Mouse (Mus musculus): ENCODE measurements around the gene Lamb2. TPM values are rescaled to one million over a fixed set of nuclear protein-coding genes. Genes with fewer than 3 reads are reported as not detected.

Lamb2 gene
- 10 to 100 TPM; 34.8 to 39.8 TPM for total RNA-seq (2021)
- long read RNA-seq, experiment 1, full-length matches to known transcripts = 9 of 21 reads
- long read RNA-seq, experiment 1, partial matches to known transcripts = 7 of 21 reads
- long read RNA-seq, experiment 1, other reads (novel, unspliced or antisense) = 5 of 21 reads
- long read RNA-seq, experiment 2, full-length matches to known transcripts = 12 of 31 reads
- long read RNA-seq, experiment 2, partial matches to known transcripts = 12 of 31 reads
- long read RNA-seq, experiment 2, other reads (novel, unspliced or antisense) = 7 of 31 reads

- peak in 1 of 2 experiments; percentile 45 for DNase-seq (ENCODE audit: low spot score in 2 of 2)
Observed at GRCm38 (mm10) chr9:108479721-108480351, at the start of gene Lamb2. Gene Lamb2 (plus strand): TSS chr9:108479736.

DNA sequence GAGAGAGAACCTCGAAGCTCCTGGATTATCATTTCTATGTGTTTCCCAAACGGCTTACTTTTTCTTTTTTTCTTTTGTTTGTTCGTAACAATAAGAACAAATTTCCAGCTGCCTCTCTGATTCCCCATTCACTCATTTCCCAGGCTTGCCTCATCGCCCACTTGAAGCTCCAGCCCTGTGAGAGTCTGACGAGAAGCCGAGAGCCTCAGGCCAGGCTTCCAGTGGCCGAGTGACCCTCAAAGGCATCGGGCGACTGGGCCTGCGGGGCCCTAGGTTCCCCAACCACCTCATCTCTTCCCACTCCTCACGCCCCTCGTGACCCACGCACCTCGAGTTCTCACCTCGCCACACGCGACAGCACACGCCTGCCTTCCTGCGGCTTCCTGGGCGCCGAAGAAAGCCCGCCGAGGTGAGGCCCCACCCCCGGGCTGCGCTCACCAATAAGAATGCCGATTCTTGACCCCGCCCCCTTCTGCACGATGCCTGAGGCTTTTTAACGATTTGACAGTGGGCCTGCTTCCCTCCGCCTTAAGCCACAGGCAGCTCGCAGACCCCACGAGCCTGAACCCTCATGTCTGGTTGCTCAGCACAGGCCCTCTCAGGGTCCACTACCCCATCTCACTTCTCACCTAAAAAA lies 48.0 kb upstream of the Lamb2 start:
- no peak for DNase-seq (ENCODE audit: low spot score in 2 of 2)

DNA sequence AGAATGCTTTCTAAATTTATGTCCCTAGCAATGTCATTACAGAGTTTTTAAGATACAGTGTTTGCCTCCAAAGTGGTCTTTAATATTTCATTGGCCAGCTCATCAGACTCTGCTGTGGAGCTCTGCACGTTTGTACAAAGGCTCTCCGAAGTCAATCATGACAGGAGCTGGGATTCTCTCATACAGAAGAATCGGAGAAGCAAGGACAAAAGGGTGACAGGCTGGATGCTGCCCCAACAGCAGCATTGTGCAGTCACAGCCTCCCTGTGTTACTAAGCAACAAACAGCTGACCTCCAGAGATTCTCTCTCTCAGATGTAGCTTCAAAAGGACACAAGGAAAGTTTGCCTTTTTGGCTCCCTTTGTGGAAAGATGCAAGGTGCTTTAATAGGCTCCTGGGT lies 43.4 kb upstream of the Lamb2 start, which contains the start of gene BC048562:
BC048562 (plus strand) TSS at position 301 of the 400 bp plus-strand sequence.
- DNase-seq (ENCODE audit: low spot score in 2 of 2) = no peak

DNA sequence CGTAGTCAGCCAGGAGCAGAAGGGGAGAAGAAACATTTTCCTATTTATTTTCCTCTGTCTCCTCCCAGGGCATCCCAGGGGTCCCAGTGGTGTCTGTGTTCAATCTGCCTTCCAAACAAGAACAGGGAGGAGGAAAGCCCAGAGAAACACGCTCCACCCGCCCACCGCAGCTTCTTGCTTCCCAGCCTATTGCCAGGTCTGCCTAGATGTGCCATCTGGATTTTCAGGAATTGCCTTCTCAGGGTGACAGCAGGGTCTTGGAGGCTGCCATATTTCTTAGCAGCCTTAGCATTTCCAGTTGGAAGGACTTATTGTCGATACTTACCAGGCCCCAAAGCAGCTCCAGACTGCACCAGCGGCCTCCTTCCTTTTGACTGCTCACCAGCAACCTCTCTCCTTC lies 40.4 kb upstream of the Lamb2 start:
- no peak for DNase-seq (ENCODE audit: low spot score in 2 of 2)

GRCm38 (mm10) chr9:108440485-108440884 lies 39.1 kb upstream of the Lamb2 start:
- DNase-seq (ENCODE audit: low spot score in 2 of 2) = no peak

GRCm38 (mm10) chr9:108441236-108441919 lies 38.2 kb upstream of the Lamb2 start:
- peak; percentile 61 to 91 for DNase-seq (ENCODE audit: low spot score in 2 of 2)

GRCm38 (mm10) chr9:108445125-108445524 lies 34.4 kb upstream of the Lamb2 start:
- no peak for DNase-seq (ENCODE audit: low spot score in 2 of 2)

- peak; percentile 64 to 65 for DNase-seq (ENCODE audit: low spot score in 2 of 2)
Observed at GRCm38 (mm10) chr9:108449860-108450259, 29.7 kb upstream of the Lamb2 start.

GRCm38 (mm10) chr9:108450292-108451169 lies 29.0 kb upstream of the Lamb2 start:
- DNase-seq (ENCODE audit: low spot score in 2 of 2) = no peak

DNA sequence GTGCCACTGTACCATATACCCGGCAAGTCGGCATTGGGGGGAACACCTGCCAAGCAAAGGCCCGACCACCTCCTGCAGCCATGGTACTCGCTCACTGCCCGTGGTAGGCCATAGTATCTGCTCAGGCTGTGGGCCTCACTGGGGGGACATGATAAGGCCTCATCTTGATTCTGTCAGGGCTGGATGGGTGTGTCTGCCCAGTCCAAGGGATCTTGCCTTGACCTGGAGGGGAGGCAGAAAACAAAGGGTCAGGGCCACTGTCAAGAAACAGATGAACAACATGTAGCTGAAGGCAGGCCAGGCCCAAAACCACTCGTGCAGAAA lies 28.4 kb upstream of the Lamb2 start:
- no peak for DNase-seq (ENCODE audit: low spot score in 2 of 2)

DNA sequence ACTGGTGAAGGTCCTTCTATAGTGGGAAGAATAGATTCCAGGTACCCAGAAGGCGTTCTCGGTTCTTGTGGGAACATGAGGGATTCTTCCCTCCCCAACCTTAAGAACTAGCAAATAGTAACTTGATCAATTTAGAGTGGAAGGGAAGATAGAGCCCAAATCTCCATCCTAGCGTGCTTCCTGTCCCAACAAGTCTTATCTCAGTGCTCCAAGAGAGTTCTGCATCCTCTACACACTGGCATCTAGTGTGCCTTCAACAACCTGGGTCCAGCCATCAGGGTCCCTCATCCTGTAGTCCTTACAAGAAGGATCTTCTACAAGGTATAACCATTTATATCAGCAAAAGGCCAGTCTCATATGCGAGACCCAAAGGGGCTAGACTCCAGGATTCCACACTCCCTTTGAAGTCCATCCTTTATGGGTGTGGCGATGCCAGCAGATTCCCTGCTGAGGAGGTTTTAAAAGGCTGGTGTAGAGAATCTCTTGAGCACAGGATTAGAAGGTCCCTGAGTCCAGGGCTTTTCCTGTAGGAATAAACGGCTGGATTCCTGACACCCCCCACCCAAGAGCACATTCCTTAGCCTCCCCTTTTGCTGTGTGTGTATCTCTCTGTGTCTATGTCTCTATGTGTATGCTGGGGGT lies 27.9 kb upstream of the Lamb2 start:
- no peak for DNase-seq (ENCODE audit: low spot score in 2 of 2)

DNA sequence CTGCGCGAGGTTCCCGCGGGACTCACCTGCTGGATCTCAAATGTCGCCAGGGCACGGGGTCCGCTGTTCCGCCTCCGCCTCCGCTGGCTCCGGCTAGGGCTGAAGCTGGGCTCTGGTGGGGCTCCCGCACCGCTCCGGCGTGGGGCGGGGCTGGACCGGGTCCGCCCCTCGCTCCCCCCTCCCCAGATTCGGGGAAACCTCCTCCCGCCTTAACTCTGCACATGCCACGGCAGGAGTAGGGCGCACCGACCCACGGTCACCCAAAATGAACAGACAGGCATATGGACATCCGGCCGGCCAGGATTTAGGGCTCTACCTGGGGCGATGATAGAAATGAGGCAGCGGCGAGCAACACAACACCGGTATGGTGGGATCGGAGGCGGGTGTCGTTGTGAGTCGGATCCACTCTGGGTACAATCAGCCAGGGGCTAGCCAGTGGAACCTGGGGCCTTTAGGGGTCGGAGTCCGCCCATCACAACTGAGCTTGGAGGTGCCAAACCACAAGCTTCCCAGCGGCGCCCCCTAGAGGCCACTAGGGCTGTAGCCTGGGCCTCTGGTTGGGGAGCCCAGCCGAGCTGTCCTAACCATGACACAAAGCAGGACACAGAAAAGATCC lies 27.1 kb upstream of the Lamb2 start:
- DNase-seq (ENCODE audit: low spot score in 2 of 2) = peak; percentile 85 to 87

GRCm38 (mm10) chr9:108452911-108453310 lies 26.6 kb upstream of the Lamb2 start:
- DNase-seq (ENCODE audit: low spot score in 2 of 2) = no peak

DNA sequence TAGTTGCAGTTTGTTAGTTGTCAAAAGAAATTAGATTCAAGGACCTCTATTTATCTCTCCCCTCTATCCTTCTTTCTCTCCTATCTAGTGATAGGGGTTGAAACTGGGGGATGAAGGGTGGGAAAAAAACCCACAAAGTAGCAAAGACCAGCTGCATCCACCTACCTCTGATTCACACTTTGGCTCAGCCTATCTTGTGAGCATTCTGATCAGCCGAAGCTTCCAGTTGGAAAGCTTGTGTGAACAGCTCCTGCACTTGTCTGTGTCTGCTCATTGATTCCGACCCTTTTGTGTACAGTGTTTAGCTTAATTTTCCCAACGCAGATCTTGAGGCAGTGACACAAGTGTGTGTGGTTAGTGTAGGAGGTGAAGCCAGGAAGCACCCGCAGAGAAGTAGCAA lies 26.1 kb upstream of the Lamb2 start:
- peak in 1 of 2 experiments; percentile 62 for DNase-seq (ENCODE audit: low spot score in 2 of 2)

DNA sequence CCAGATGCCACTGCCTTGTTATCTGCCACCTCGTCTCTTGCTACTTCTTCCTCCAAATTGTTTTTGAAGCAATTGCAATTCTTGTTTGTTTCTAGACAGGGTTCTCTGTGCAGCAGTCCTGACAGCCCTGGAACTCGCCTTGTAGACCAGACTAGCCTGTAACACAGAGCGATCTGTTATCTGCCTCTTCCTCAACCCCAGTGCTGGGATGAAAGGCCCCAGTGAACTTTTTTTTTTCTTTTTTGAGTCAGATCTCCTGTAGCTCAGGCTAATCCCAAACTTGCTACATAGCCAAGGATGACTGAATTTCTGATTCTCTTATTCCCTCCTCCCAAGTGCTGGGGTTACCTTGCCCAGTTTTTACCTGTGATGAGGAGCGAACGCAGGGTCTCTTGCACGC lies 25.1 kb upstream of the Lamb2 start:
- DNase-seq (ENCODE audit: low spot score in 2 of 2) = no peak

DNA sequence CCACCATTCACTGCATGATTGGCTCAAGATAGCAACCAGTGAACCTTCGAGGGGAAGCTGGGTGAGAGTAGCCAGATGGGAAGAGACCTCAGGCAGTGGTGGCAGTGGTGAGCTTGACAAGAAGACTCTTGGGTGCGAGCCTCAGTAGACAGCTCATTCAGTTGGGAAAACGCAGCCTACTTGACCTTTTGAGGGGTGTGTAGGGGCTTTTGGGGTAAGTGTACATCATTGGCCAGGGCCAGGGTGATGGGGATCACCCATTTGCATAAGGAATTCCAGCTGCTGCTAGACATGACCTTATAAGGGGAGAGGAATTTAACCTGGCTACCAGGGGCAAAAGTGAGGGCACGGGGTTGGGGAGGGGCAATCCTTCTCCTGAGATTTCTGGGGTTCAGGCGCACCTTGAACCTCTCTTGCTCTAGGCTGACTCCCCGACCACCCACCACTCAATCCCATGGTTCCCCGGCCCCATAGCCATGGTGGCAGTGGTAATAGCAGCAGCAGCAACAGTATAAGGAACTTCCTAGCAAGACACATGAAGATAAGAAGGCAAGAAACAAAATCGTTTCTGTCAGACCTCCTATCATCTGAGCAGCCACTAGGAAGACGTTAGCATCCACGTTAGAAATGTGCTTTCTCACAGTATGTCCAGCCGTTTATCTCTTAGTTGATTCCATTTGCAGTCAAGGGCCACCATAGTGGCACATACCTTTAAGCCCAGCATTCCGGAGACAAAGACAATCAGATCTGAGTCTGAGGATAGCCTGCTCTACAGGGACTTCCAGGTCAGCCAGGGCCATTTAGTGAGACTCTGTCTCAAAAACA lies 23.6 kb upstream of the Lamb2 start:
- no peak for DNase-seq (ENCODE audit: low spot score in 2 of 2)

- no peak for DNase-seq (ENCODE audit: low spot score in 2 of 2)
Observed at GRCm38 (mm10) chr9:108456953-108457352, 22.6 kb upstream of the Lamb2 start.

DNA sequence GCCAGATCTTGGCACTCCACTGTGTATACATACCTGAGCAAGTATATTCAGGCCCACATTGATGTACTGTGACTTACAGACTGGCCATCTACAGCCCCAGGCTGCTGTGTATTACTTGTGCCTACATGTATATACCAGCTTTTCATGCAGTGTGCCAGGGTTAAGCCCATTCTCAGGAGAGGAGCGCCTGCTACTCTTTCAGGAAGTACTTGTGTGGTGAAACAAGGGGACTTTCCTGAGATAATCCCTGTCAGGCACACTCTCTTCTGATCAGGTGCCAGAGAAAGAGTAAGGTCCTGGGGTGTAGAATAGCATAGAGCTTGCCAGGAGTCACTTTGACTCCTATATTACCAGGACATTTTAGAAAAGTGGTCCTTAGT lies 19.6 kb upstream of the Lamb2 start:
- DNase-seq (ENCODE audit: low spot score in 2 of 2) = no peak
